Mouse (Mus musculus) midbrain, embryonic 15.5 days (tissue): ENCODE measurements around the gene Ncoa4. TPM values are rescaled to one million over a fixed set of nuclear protein-coding genes. Genes with fewer than 3 reads are reported as not detected.

Experiments
- polyA plus RNA-seq: library from polyadenylated mRNA; unstranded; fragments of >200 nt; fragmentation: Nextera tagmentation; extraction: Ambion mirVana; gene quantifications from 2 replicates; pipeline ENCODE4 v1.2.1, GENCODE M21; 2015

Ncoa4 gene
- polyA plus RNA-seq, 1 experiment from 2014 or later = 104 TPM

Other genes with a start within 250 kb of the Ncoa4 start
- 0.40 and 0.46 TPM in 2 replicates for gene Galnt15, start 130.9 kb upstream of the Ncoa4 start, polyA plus RNA-seq
- gene Oxnad1, start 74.5 kb upstream of the Ncoa4 start, polyA plus RNA-seq = 19.6 and 19.7 TPM in 2 replicates
- gene Dph3, start 74.1 kb upstream of the Ncoa4 start, polyA plus RNA-seq = 67.2 and 70.2 TPM in 2 replicates
- gene Msmb, start 17.8 kb upstream of the Ncoa4 start, polyA plus RNA-seq = not detected in 2 replicates
- 204 and 211 TPM in 2 replicates for gene Timm23, start 42.0 kb downstream of the Ncoa4 start, polyA plus RNA-seq
- gene Parg, start 42.1 kb downstream of the Ncoa4 start, polyA plus RNA-seq = 35.8 and 36.5 TPM in 2 replicates
- gene Ogdhl, start 162.2 kb downstream of the Ncoa4 start, polyA plus RNA-seq = 32.6 and 33.0 TPM in 2 replicates
- 0.34 and 1.0 TPM in 2 replicates for gene 1700024G13Rik, start 228.5 kb downstream of the Ncoa4 start, polyA plus RNA-seq